Comparison of ENCODE assay signal across 10 mouse cellular contexts in the genomic region with DNA sequence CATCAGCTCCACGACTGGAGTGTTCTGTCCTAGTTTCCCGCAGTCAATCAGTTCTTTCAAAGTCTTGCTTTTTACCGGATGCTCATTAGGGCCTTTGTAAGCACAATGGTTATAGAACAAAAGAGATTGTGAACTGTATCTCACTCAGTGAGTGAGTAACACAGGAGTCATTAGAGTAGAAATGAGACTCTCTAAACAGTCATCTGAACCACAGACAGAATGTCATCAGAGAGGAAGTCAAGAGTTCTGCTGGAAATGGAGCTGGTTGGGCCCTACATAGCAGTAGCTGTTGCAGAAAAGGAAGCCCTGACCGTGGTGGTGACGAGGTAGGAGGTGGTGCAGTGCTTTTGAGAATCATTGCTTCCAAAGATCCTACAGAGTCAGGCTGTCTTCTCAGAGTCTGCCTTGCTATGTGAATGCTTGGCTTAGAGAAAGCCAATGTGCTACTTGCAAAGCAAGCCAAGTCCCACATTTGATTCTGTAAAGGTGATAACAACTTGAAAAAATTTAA. TPM values are rescaled to one million over a fixed set of nuclear protein-coding genes. Genes with fewer than 3 reads are reported as not detected.
DNase-seq lines count a peak whose midpoint lies in the region; ATAC-seq and TF ChIP-seq lines count a peak whose summit lies in the region.
"Had no signal": no experiment of that assay in that cellular context is flagged by ENCODE, and none has a peak within 500 bp of the region (broad histone marks: within the 10 kb centered on the region; RNA-seq: fewer than 3 reads in every experiment).

No protein-coding gene starts in this region.

- no peaks in the 10 kb centered on the region for H3K36me3 ChIP-seq in forebrain, embryonic 13.5 days (ENCODE audit: poor library complexity, severe bottlenecking)
- H3K36me3 ChIP-seq in forebrain, embryonic 11.5 days (ENCODE audit: control insufficient read depth, insufficient read depth, low read length): no peaks in the 10 kb centered on the region
- no peaks in the 10 kb centered on the region for H3K36me3 ChIP-seq in liver, embryonic 15.5 days (replicated peaks)
- no peaks in the 10 kb centered on the region for H3K36me3 ChIP-seq in liver, embryonic 12.5 days
- no peaks in the 10 kb centered on the region for H3K36me3 ChIP-seq in midbrain, embryonic 13.5 days
- H3K36me3 ChIP-seq: midbrain, embryonic 12.5 days had no signal

- DNase-seq in forebrain, embryonic 11.5 days (ENCODE audit: low spot score): no peak
- DNase-seq in brain, embryonic 14.5 days (ENCODE audit: low read depth): peak; percentile 56
- no peak for DNase-seq in kidney, adult 18-20 months
- DNase-seq: kidney, postnatal 4 days had no signal

- peaks cover 9% of the 10 kb centered on the region for H3K4me1 ChIP-seq in forebrain, embryonic 13.5 days
- H3K4me1 ChIP-seq in forebrain, embryonic 11.5 days (replicated peaks; ENCODE audit: control insufficient read depth, insufficient read depth, low read length): no peaks in the 10 kb centered on the region
- peaks cover 9% of the 10 kb centered on the region; the same call in 1 of the 2 replicates for H3K4me1 ChIP-seq in liver, embryonic 15.5 days (replicated peaks)
- peaks cover 14% of the 10 kb centered on the region for H3K4me1 ChIP-seq in liver, embryonic 12.5 days
- no peaks in the 10 kb centered on the region for H3K4me1 ChIP-seq in midbrain, embryonic 13.5 days (replicated peaks)
- H3K4me1 ChIP-seq: midbrain, embryonic 12.5 days had no signal

- H3K9me3 ChIP-seq in forebrain, embryonic 13.5 days (replicated peaks): no peaks in the 10 kb centered on the region
- H3K9me3 ChIP-seq in forebrain, embryonic 11.5 days (ENCODE audit: control insufficient read depth, low read length): no peaks in the 10 kb centered on the region
- H3K9me3 ChIP-seq in liver, embryonic 15.5 days (replicated peaks): no peaks in the 10 kb centered on the region
- H3K9me3 ChIP-seq in liver, embryonic 12.5 days (replicated peaks): no peaks in the 10 kb centered on the region
- H3K9me3 ChIP-seq in midbrain, embryonic 13.5 days: no peaks in the 10 kb centered on the region
- H3K9me3 ChIP-seq: midbrain, embryonic 12.5 days had no signal

- TF ChIP-seq POLR2A in brain, embryonic 14.5 days (IDR thresholded peaks at IDR 0.05; ENCODE audit: borderline replicate concordance, extremely low read depth, insufficient read depth, insufficient read length, poor library complexity, severe bottlenecking): no peak

- H3K4me3 ChIP-seq in forebrain, embryonic 13.5 days: no peak overlapping the region
- H3K4me3 ChIP-seq in forebrain, embryonic 11.5 days (ENCODE audit: low read depth, low read length): no peak overlapping the region
- no peak overlapping the region for H3K4me3 ChIP-seq in liver, embryonic 15.5 days (replicated peaks)
- no peak overlapping the region for H3K4me3 ChIP-seq in liver, embryonic 12.5 days
- no peak overlapping the region for H3K4me3 ChIP-seq in midbrain, embryonic 13.5 days (replicated peaks)
- H3K4me3 ChIP-seq: midbrain, embryonic 12.5 days had no signal

- H3K27me3 ChIP-seq in forebrain, embryonic 13.5 days: peaks cover 46% of the 10 kb centered on the region
- peaks cover 12% of the 10 kb centered on the region for H3K27me3 ChIP-seq in forebrain, embryonic 11.5 days (ENCODE audit: control insufficient read depth, insufficient read depth, low read length)
- H3K27me3 ChIP-seq in liver, embryonic 15.5 days: no peaks in the 10 kb centered on the region
- no peaks in the 10 kb centered on the region for H3K27me3 ChIP-seq in liver, embryonic 12.5 days (replicated peaks)
- no peaks in the 10 kb centered on the region for H3K27me3 ChIP-seq in midbrain, embryonic 13.5 days
- H3K27me3 ChIP-seq: midbrain, embryonic 12.5 days had no signal

- no peak overlapping the region for H3K27ac ChIP-seq in forebrain, embryonic 13.5 days
- no peak overlapping the region for H3K27ac ChIP-seq in forebrain, embryonic 11.5 days (ENCODE audit: low read depth, low read length)
- peak overlapping the region; percentile 53; the same call in 1 of the 2 replicates for H3K27ac ChIP-seq in liver, embryonic 15.5 days (replicated peaks)
- no peak overlapping the region for H3K27ac ChIP-seq in liver, embryonic 12.5 days
- no peak overlapping the region for H3K27ac ChIP-seq in midbrain, embryonic 13.5 days
- H3K27ac ChIP-seq: midbrain, embryonic 12.5 days had no signal

- ATAC-seq in forebrain, embryonic 13.5 days: peak; percentile 38
- no peak for ATAC-seq in forebrain, embryonic 11.5 days (replicated peaks; ENCODE audit: low FRiP score)
- no peak for ATAC-seq in liver, embryonic 15.5 days (ENCODE audit: insufficient read depth)
- no peak for ATAC-seq in liver, embryonic 12.5 days
- ATAC-seq in neutrophil, adult 5-6 weeks (ENCODE audit: extremely low read depth, insufficient number of reproducible peaks, low FRiP score, poor library complexity, severe bottlenecking): peak; percentile 74
- ATAC-seq in midbrain, embryonic 13.5 days: no peak

- 22% methylated on average over 5 of the region's 5 CpGs for WGBS in forebrain, embryonic 13.5 days
- WGBS in forebrain, embryonic 11.5 days: 37% methylated on average over 5 of the region's 5 CpGs
- WGBS in liver, embryonic 15.5 days (ENCODE audit: insufficient replicate concordance): 41% methylated on average over 5 of the region's 5 CpGs
- 42% methylated on average over 5 of the region's 5 CpGs for WGBS in liver, embryonic 12.5 days (ENCODE audit: insufficient replicate concordance)
- WGBS in midbrain, embryonic 13.5 days: 57% methylated on average over 5 of the region's 5 CpGs

- H3K4me2 ChIP-seq in forebrain, embryonic 13.5 days: no peak overlapping the region
- no peak overlapping the region for H3K4me2 ChIP-seq in forebrain, embryonic 11.5 days (ENCODE audit: low read depth, low read length, severe bottlenecking)
- no peak overlapping the region for H3K4me2 ChIP-seq in liver, embryonic 15.5 days
- no peak overlapping the region for H3K4me2 ChIP-seq in liver, embryonic 12.5 days
- H3K4me2 ChIP-seq in midbrain, embryonic 13.5 days (replicated peaks): no peak overlapping the region
- H3K4me2 ChIP-seq: midbrain, embryonic 12.5 days had no signal

- TF ChIP-seq CTCF in brain, embryonic 14.5 days (IDR thresholded peaks at IDR 0.05; ENCODE audit: borderline replicate concordance, extremely low read depth, insufficient read depth, insufficient read length): no peak

- H3K9ac ChIP-seq in forebrain, embryonic 13.5 days: no peak overlapping the region
- no peak overlapping the region for H3K9ac ChIP-seq in forebrain, embryonic 11.5 days (ENCODE audit: low read length)
- no peak overlapping the region for H3K9ac ChIP-seq in liver, embryonic 15.5 days
- no peak overlapping the region for H3K9ac ChIP-seq in liver, embryonic 12.5 days
- H3K9ac ChIP-seq in midbrain, embryonic 13.5 days (replicated peaks): no peak overlapping the region
- H3K9ac ChIP-seq: midbrain, embryonic 12.5 days had no signal

RNA-seq across cellular contexts. Expression of gene Psma1, which starts 40.5 kb away (rescaled TPM):
- 482 and 494 TPM in 2 replicates for polyA plus RNA-seq in forebrain, embryonic 13.5 days (2015; fragmentation: Nextera tagmentation; extraction: Ambion mirVana)
- polyA plus RNA-seq in forebrain, embryonic 11.5 days (2014; fragmentation: Nextera tagmentation; extraction: Ambion mirVana): 476 and 477 TPM in 2 replicates
- 239 and 245 TPM in 2 replicates for polyA plus RNA-seq in liver, embryonic 15.5 days (2015; fragmentation: Nextera tagmentation; extraction: Ambion mirVana)
- 336 and 348 TPM in 2 replicates for polyA plus RNA-seq in liver, embryonic 12.5 days (2016; fragmentation: Nextera tagmentation; extraction: Ambion mirVana)
- polyA plus RNA-seq in brain, embryonic 14.5 days (2012; rRNA removed): 199 and 258 TPM in 2 replicates
- total RNA-seq in neutrophil, adult 5-6 weeks (2017): 119 and 137 TPM in 2 replicates
- polyA plus RNA-seq in midbrain, embryonic 13.5 days (2015; fragmentation: Nextera tagmentation; extraction: Ambion mirVana): 416 and 422 TPM in 2 replicates

Comparison
In these comparisons a context has a peak if more than half of its experiments do, and no peak if none do; other contexts are left out.
1. ATAC-seq: peak in forebrain, embryonic 13.5 days (single experiment) and neutrophil, adult 5-6 weeks (single experiment); none in forebrain, embryonic 11.5 days (single experiment), liver, embryonic 15.5 days (single experiment), liver, embryonic 12.5 days (single experiment) and midbrain, embryonic 13.5 days (single experiment).